Mouse (Mus musculus) heart, adult 18-20 months (tissue): ENCODE data around the gene Camkk2. TPM values are rescaled to one million over a fixed set of nuclear protein-coding genes. Genes with fewer than 3 reads are reported as not detected.

Experiments used
- DNase-seq, 2 experiments: peaks; one replicate each; pipeline ENCODE4 v3.0.0; 2021 to 2022; ENCODE audit warnings: mixed read lengths in 1 of 2
- long read RNA-seq, 2 experiments: library from polyadenylated mRNA; stranded (forward); transcript quantifications; one replicate each; pipeline ENCODE4 v2.0.0; 2021
- total RNA-seq, 2 experiments: library from RNA; stranded (reverse); gene quantifications; 2 replicates each; pipeline ENCODE4 v1.2.3; 2021

The Camkk2 gene
- total RNA-seq: 10 to 100 TPM in 1 of 2 experiments, 1 to 10 TPM in 1; 8.6 to 12.1 TPM
- long read RNA-seq, experiment 1, partial matches to known transcripts: 0 of 4 reads
- long read RNA-seq, experiment 1, other reads (novel, unspliced or antisense): 3 of 4 reads
- long read RNA-seq, experiment 2, partial matches to known transcripts: 1 of 7 reads
- long read RNA-seq, experiment 2, other reads (novel, unspliced or antisense): 2 of 7 reads

- peak; percentile 85 to 89 for DNase-seq
These were observed at the start of gene Camkk2 for GRCm38 (mm10) chr5:122779277-122779834. TSS of gene Camkk2 (minus strand) at chr5:122779409.

DNA sequence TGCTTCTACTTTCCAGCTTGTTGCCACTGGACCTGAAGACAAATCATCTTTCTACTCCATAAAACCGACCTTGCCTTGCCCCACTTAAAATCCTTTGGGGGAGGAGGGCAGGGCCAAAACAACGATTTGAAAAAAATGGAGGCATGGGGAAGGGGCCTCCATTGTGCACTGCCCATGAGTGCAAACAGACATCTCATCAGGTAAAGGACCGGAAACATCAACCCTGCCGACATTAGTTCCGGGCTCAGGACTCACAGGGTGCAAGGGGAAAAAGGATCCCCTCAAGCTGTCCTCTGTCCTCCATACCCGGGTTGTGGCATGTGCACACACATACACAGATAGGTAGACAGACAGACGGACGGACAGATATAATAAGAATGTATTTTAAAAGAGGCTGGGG is 45.9 kb upstream of the Camkk2 start:
- no peak for DNase-seq

GRCm38 (mm10) chr5:122824450-122824849 is 45.2 kb upstream of the Camkk2 start:
- DNase-seq: no peak

GRCm38 (mm10) chr5:122823976-122824375 is 44.8 kb upstream of the Camkk2 start:
- DNase-seq: no peak

DNA sequence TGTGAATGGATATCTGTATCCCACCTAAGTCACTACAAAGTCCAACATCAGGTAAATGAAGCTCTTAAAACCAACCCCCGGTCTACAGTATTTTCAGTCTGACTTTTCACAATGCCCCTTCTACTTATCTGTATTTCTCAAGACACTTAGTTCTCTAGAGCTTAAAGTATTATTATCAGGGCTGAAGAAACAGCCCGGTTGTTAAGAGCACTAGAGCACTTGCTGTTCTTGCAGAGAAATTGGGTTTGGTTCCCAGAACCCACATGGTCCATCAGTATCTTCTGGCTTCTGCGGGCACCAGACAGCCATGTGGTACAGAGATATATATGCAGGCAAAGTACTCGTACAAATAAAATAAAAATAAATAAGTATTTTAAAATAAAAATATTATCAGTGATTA is 43.2 kb upstream of the Camkk2 start:
- DNase-seq: no peak

DNA sequence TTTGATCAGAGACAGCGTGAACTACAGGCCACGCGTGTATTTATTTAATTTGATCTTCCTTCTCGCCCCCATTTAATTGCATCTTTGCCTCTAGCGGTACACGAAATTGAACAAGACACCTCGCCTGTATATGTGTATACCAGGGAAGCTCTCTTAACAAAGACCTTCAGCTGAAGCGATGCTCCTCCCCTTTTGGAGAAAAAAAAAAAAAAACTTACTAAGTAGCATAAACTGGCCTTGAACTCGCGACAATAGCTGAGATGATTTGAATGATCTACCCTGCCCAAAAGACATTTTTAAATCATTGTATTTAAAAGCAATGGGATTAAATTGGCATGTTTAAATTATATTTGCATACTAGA is 42.3 kb upstream of the Camkk2 start:
- DNase-seq: no peak

GRCm38 (mm10) chr5:122820777-122821523 is 41.7 kb upstream of the Camkk2 start, which contains the start of gene Anapc5:
TSS of gene Anapc5 (minus strand) at chr5:122821339.
- peak; percentile 95 to 97 for DNase-seq

DNA sequence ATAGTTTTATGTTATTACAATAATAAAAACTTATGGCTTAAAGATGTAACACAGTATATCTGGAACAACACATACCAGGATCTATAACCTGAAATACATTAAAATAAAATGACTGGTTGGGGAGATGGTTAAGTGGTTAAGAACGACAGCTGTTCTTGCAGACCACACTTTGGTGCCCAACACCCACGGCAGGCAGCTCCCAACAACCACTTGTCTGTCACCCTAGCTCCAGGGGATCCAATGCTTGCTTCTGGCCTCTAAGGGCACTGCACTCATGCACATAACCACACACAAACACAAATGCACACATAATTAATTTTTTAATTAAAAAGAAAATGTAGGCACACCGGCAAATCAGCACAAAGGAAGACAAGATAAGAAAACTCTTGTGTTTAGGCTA is 33.5 kb upstream of the Camkk2 start:
- DNase-seq: no peak

DNA sequence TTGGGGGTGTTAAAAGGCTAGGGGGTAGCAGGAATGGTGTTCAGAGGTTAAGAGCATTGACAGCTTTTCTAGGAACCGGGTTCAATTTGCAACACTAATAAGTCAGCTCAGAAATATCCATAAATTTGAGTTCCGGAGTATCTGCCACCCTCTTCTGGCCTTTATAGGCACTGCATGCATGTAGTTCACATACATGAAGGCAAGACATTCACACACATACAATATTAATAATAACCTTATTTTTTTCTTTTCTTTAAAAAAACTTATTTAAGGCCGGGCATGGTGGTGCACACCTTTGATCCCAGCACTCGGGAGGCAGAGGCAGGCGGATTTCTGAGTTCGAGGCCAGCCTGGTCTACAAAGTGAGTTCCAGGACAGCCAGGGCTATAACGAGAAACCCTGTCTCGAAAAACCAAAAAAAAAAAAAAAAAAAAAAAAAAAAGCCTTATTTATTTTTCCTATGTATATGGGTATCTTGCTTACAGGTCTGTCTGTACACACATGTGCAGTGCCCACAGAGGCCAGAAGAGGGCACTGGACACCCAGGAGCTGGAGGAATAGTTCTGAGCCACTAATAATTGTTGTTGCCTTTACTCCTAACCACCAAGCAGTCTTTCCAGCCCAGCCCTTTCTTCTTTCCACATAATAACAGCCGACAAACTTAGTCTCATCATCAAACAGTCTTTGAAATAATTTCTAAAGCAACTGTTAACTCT is 32.3 kb upstream of the Camkk2 start:
- DNase-seq: peak; percentile 50 to 77

GRCm38 (mm10) chr5:122805503-122805902 is 26.3 kb upstream of the Camkk2 start:
- no peak for DNase-seq

DNA sequence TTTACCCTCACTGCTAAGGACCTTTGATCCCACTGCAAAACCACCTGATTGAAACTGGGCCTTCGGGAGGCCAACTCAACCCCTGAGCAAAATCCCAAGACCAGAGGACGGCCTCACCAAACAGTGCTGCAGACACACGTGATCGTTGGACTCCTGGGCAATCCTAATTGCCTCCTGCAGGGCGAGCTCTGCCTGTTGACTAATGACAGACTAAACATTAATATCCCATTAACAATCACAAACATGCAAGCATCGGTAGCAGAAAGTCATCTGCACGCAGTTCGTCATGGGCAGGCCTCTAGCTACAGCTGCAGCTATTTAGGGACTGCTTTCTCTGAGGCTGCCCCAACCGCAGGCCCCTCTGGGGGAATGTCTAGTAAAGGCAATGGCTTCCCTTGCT is 23.5 kb upstream of the Camkk2 start:
- no peak for DNase-seq

GRCm38 (mm10) chr5:122801684-122802083 is 22.5 kb upstream of the Camkk2 start:
- DNase-seq: no peak

GRCm38 (mm10) chr5:122800345-122801010 is 21.3 kb upstream of the Camkk2 start:
- no peak for DNase-seq

DNA sequence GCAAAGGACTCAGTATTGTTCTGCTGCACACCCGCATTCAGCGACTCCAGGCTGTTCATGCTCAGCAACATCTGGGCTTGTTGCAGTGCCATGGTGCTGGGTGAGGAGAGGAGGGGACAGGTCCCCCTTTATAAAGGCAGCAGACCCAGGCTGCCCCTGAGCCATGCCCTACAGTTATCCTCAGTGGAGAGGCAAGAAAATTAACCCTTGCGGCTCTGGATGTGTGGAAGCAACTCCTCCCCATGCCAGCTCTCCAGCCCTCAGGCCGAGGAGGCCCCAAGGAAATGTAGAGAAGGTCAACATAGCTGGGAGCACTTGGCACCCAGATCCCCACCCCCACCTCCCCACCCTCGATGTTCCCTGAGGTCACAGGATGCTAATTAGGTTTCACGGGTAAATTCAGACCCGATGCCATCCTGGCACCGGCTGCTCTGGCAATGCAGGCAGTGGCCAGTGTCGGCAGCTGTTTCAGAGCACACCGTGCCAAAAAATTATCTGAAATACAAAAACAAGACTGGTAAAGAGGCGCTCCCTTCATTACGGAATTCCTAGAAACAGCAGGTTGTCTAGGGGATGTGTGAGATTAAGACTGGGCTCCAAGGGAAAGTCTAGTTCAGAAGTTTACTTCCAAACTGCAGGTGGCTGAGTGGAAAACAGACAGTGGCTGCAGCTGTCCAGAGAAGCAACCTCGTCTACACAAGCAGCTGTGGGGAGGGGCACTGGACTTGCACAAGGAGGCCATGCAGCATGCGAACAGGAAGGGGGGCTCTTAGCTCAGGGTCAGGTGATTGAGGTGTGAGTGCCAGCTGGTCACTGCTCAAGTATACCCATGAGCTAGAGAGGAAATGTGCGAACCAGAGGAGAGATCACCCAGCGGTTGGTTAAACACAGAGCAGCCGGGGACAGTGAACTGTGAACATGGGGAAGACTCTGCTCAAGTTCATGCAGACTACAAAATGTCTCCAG is 20.5 kb upstream of the Camkk2 start:
- no peak for DNase-seq

GRCm38 (mm10) chr5:122798557-122799378 is 19.6 kb upstream of the Camkk2 start:
- peak; percentile 75 to 85 for DNase-seq

DNA sequence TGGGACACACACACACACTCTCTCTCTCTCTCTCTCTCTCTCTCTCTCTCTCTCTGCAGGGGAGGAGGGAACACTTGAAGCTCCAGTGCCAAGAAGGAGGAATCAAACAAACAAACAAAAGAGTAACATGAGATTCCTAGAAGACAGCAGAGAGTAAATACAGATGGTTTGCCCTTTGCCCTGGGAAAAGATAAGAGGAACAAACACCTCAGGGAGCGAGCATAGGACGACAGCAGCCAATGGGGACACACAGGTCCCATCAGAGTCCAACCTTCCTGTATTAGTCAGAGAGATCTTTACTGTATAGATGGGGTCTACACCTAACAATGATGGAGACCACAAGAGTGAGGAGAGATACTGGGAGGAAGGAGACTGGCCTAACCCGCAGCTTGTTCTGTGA is 18.7 kb upstream of the Camkk2 start:
- no peak for DNase-seq

- DNase-seq: no peak
These were observed 9.5 kb upstream of the Camkk2 start for GRCm38 (mm10) chr5:122788696-122789095.

GRCm38 (mm10) chr5:122786035-122786819 is 7.0 kb upstream of the Camkk2 start:
- DNase-seq: no peak

DNA sequence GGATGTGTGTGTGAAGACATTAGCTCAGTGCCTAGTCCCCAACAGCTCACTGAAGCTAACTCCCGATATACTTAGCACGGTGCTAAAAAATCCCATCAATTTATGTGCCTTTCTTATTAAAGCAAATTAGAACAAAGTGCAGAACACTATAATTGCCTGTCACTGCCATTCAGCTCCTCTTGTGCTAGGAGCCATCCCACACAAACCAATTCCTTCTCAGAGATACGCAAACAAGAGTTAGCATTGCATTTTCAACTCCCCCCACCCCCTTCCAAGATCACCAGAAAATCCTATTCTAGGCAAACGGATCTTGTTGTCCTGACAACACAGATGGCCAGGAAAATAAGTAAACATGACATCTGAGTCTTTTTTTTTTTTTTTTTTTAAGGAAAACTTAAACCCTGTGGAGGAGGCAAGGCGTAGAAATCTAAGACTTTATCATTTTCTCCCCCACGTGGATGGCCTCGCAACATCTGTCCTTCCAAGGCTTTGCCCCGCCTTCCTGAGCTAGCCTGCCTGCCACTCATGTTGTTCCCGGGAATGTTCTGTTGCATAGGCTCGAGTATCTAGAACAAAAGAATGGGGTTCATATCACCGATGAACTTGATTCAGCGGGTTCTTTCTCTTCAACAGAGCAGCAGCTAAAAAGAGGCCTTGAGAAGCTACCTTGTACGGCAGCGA is 4.7 kb upstream of the Camkk2 start:
- no peak for DNase-seq
